Mouse (Mus musculus): ENCODE results near the gene Eif4e3.
A peak's percentile ranks its signal among the peaks of the same experiment; 100 is the strongest.

The Eif4e3 gene

GRCm38 (mm10) chr6:99665457-99666317 lies 884 bp downstream of the Eif4e3 start:
- DNase-seq (ENCODE audit: low spot score in 2 of 2), result no peak

- DNase-seq (ENCODE audit: low spot score in 2 of 2), result no peak
Measured at GRCm38 (mm10) chr6:99663232-99663631, 3.3 kb downstream of the Eif4e3 start.

GRCm38 (mm10) chr6:99660443-99660842 lies 6.1 kb downstream of the Eif4e3 start:
- no peak for DNase-seq (ENCODE audit: low spot score in 2 of 2)

- DNase-seq (ENCODE audit: low spot score in 2 of 2), result no peak
Measured at GRCm38 (mm10) chr6:99658586-99658985, 8.0 kb downstream of the Eif4e3 start.

GRCm38 (mm10) chr6:99656088-99656487 lies 10.5 kb downstream of the Eif4e3 start:
- DNase-seq (ENCODE audit: low spot score in 2 of 2), result no peak

- DNase-seq (ENCODE audit: low spot score in 2 of 2), result peak in 1 of 2 experiments; percentile 26
Measured at GRCm38 (mm10) chr6:99655488-99655887, 11.1 kb downstream of the Eif4e3 start.

GRCm38 (mm10) chr6:99654343-99654742 lies 12.2 kb downstream of the Eif4e3 start:
- no peak for DNase-seq (ENCODE audit: low spot score in 2 of 2)

GRCm38 (mm10) chr6:99652341-99652740 lies 14.2 kb downstream of the Eif4e3 start:
- DNase-seq (ENCODE audit: low spot score in 2 of 2), result no peak

- no peak for DNase-seq (ENCODE audit: low spot score in 2 of 2)
Measured at GRCm38 (mm10) chr6:99649307-99649706, 17.3 kb downstream of the Eif4e3 start.

- DNase-seq (ENCODE audit: low spot score in 2 of 2), result no peak
Measured at GRCm38 (mm10) chr6:99646344-99646743, 20.2 kb downstream of the Eif4e3 start.

- DNase-seq (ENCODE audit: low spot score in 2 of 2), result no peak
Measured at GRCm38 (mm10) chr6:99644876-99645275, 21.7 kb downstream of the Eif4e3 start.

- no peak for DNase-seq (ENCODE audit: low spot score in 2 of 2)
Measured at GRCm38 (mm10) chr6:99644386-99644785, 22.2 kb downstream of the Eif4e3 start.

- no peak for DNase-seq (ENCODE audit: low spot score in 2 of 2)
Measured at GRCm38 (mm10) chr6:99643439-99644199, 23.0 kb downstream of the Eif4e3 start.

- no peak for DNase-seq (ENCODE audit: low spot score in 2 of 2)
Measured at GRCm38 (mm10) chr6:99637456-99637855, 29.1 kb downstream of the Eif4e3 start.

GRCm38 (mm10) chr6:99636801-99637200 lies 29.8 kb downstream of the Eif4e3 start:
- DNase-seq (ENCODE audit: low spot score in 2 of 2), result no peak

- no peak for DNase-seq (ENCODE audit: low spot score in 2 of 2)
Measured at GRCm38 (mm10) chr6:99636121-99636520, 30.4 kb downstream of the Eif4e3 start.

GRCm38 (mm10) chr6:99632121-99632980 lies 34.2 kb downstream of the Eif4e3 start:
- DNase-seq (ENCODE audit: low spot score in 2 of 2), result no peak

- DNase-seq (ENCODE audit: low spot score in 2 of 2), result no peak
Measured at GRCm38 (mm10) chr6:99631637-99632036, 34.9 kb downstream of the Eif4e3 start.

- DNase-seq (ENCODE audit: low spot score in 2 of 2), result no peak
Measured at GRCm38 (mm10) chr6:99629726-99630458, 36.7 kb downstream of the Eif4e3 start.

GRCm38 (mm10) chr6:99626347-99626746 lies 40.2 kb downstream of the Eif4e3 start:
- DNase-seq (ENCODE audit: low spot score in 2 of 2), result no peak

- no peak for DNase-seq (ENCODE audit: low spot score in 2 of 2)
Measured at GRCm38 (mm10) chr6:99625803-99626202, 40.8 kb downstream of the Eif4e3 start.

Data from spleen, postnatal 10 days (tissue).